23 mouse cellular contexts compared by ENCODE assay signal in the genomic region with DNA sequence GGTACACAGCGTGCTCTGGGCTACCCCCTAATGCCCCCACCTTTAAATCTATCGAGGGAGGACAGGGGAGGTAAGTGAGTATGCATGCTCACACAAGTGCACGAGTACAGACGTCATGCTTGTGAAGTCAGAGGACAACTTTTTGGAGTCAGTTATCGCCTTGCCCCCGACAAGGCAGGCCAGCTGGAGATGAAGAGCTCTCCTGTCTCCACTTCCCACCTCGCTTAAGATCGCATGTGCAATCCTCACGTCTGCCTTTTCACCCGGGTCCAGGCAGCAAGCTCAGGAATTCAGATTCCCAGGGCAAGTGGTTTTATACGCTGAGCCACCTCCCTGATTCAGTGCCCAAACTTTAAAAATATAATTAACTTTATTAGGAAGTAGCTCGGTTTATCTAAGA. TPM values are rescaled to one million over a fixed set of nuclear protein-coding genes. Genes with fewer than 3 reads are reported as not detected.
DNase-seq lines count a peak whose midpoint lies in the region; ATAC-seq and TF ChIP-seq lines count a peak whose summit lies in the region.
"Had no signal": no experiment of that assay in that cellular context is flagged by ENCODE, and none has a peak within 500 bp of the region (broad histone marks: within the 10 kb centered on the region; RNA-seq: fewer than 3 reads in every experiment).

No protein-coding gene starts in this region.

- WGBS in hindbrain, embryonic 13.5 days = 86% methylated on average over 12 of the region's 12 CpGs
- WGBS in hindbrain, embryonic 10.5 days = 84% methylated on average over 12 of the region's 12 CpGs
- 90% methylated on average over 12 of the region's 12 CpGs for WGBS in midbrain, embryonic 12.5 days
- WGBS in midbrain, embryonic 10.5 days = 92% methylated on average over 12 of the region's 12 CpGs

- no peak for ATAC-seq in hindbrain, embryonic 13.5 days (ENCODE audit: low FRiP score)
- ATAC-seq in midbrain, embryonic 12.5 days (ENCODE audit: low FRiP score, low read depth) = no peak
- no peak for ATAC-seq in CD4-positive, CD25-positive, alpha-beta regulatory T cell, adult 4 months
- ATAC-seq: forebrain, embryonic 14.5 days; forebrain, postnatal 0 days; hindbrain, embryonic 16.5 days; intestine, embryonic 15.5 days had no signal

- peaks cover 16% of the 10 kb centered on the region for H3K4me1 ChIP-seq in hindbrain, embryonic 13.5 days (replicated peaks)
- peaks cover 5% of the 10 kb centered on the region for H3K4me1 ChIP-seq in hindbrain, embryonic 10.5 days (replicated peaks)
- H3K4me1 ChIP-seq in midbrain, embryonic 12.5 days = peaks cover 10% of the 10 kb centered on the region; the same call in 1 of the 2 replicates
- peaks cover 6% of the 10 kb centered on the region for H3K4me1 ChIP-seq in midbrain, embryonic 10.5 days
- H3K4me1 ChIP-seq in E14TG2a.4 (replicated peaks; ENCODE audit: low read depth, low read length) = peaks cover 91% of the 10 kb centered on the region
- H3K4me1 ChIP-seq in ES-E14 (ENCODE audit: control insufficient read depth in 2 of 2, insufficient read depth in 2 of 2, low read length in 2 of 2, poor library complexity in 1 of 2) = peaks cover 2 to 23% of the 10 kb centered on the region in 2 experiments
- H3K4me1 ChIP-seq: embryonic facial prominence, embryonic 12.5 days; embryonic facial prominence, embryonic 15.5 days; intestine, embryonic 15.5 days had no signal

- H3K27me3 ChIP-seq in hindbrain, embryonic 13.5 days = no peaks in the 10 kb centered on the region
- H3K27me3 ChIP-seq in hindbrain, embryonic 10.5 days (ENCODE audit: insufficient read depth, poor library complexity, severe bottlenecking) = no peaks in the 10 kb centered on the region
- H3K27me3 ChIP-seq in midbrain, embryonic 12.5 days = no peaks in the 10 kb centered on the region
- no peaks in the 10 kb centered on the region for H3K27me3 ChIP-seq in midbrain, embryonic 10.5 days (ENCODE audit: low read depth, poor library complexity, severe bottlenecking)
- H3K27me3 ChIP-seq in E14TG2a.4 (ENCODE audit: insufficient read depth, low read length) = no peaks in the 10 kb centered on the region
- H3K27me3 ChIP-seq: embryonic facial prominence, embryonic 12.5 days; embryonic facial prominence, embryonic 15.5 days; heart, embryonic 12.5 days; hindbrain, embryonic 12.5 days; intestine, embryonic 15.5 days had no signal

- 0 out of 2 replicates have a peak overlapping the region, but pooled peaks have one; percentile 46 for H3K9ac ChIP-seq in hindbrain, embryonic 13.5 days
- no peak overlapping the region for H3K9ac ChIP-seq in midbrain, embryonic 12.5 days (replicated peaks)
- peak overlapping the region; percentile 45 for H3K9ac ChIP-seq in ES-E14 (ENCODE audit: insufficient read depth, low read depth, low read length, poor library complexity, severe bottlenecking)
- H3K9ac ChIP-seq: embryonic facial prominence, embryonic 12.5 days; embryonic facial prominence, embryonic 15.5 days; forebrain, postnatal 0 days; heart, embryonic 12.5 days; hindbrain, embryonic 12.5 days; intestine, embryonic 15.5 days had no signal

- TF ChIP-seq CTCF in E14TG2a.4 (conservative IDR thresholded peaks at IDR 0.05; ENCODE audit: low read length) = no peak

- no peak overlapping the region for H3K4me2 ChIP-seq in hindbrain, embryonic 13.5 days
- H3K4me2 ChIP-seq in midbrain, embryonic 12.5 days (replicated peaks) = no peak overlapping the region
- H3K4me2 ChIP-seq: embryonic facial prominence, embryonic 12.5 days; embryonic facial prominence, embryonic 15.5 days; heart, embryonic 12.5 days; hindbrain, embryonic 12.5 days; intestine, embryonic 15.5 days had no signal

- H3K9me3 ChIP-seq in hindbrain, embryonic 13.5 days = no peaks in the 10 kb centered on the region
- no peaks in the 10 kb centered on the region for H3K9me3 ChIP-seq in hindbrain, embryonic 10.5 days
- no peaks in the 10 kb centered on the region for H3K9me3 ChIP-seq in midbrain, embryonic 12.5 days
- no peaks in the 10 kb centered on the region for H3K9me3 ChIP-seq in midbrain, embryonic 10.5 days (replicated peaks)
- H3K9me3 ChIP-seq in E14TG2a.4 (ENCODE audit: low read length) (no peaks in the 10 kb centered on the region), ES-E14 (ENCODE audit: control insufficient read depth, insufficient read depth, low read depth, low read length) (no peaks in the 10 kb centered on the region)
- H3K9me3 ChIP-seq: embryonic facial prominence, embryonic 12.5 days; embryonic facial prominence, embryonic 15.5 days; heart, embryonic 12.5 days; hindbrain, embryonic 12.5 days; intestine, embryonic 15.5 days had no signal

- no peak overlapping the region for H3K4me3 ChIP-seq in hindbrain, embryonic 13.5 days
- no peak overlapping the region for H3K4me3 ChIP-seq in hindbrain, embryonic 10.5 days
- H3K4me3 ChIP-seq in midbrain, embryonic 12.5 days = no peak overlapping the region
- no peak overlapping the region for H3K4me3 ChIP-seq in midbrain, embryonic 10.5 days
- peak overlapping the region; percentile 79 for H3K4me3 ChIP-seq in E14TG2a.4 (replicated peaks; ENCODE audit: low read length)
- H3K4me3 ChIP-seq in ES-E14 (ENCODE audit: insufficient read depth in 1 of 2, low read depth in 1 of 2, low read length in 2 of 2, poor library complexity in 1 of 2, severe bottlenecking in 1 of 2) = peak overlapping the region; percentile 48 to 68
- H3K4me3 ChIP-seq: embryonic facial prominence, embryonic 12.5 days; embryonic facial prominence, embryonic 15.5 days; gastrocnemius, adult 2 months; heart, embryonic 12.5 days; hindbrain, embryonic 12.5 days; intestine, embryonic 15.5 days had no signal

- H3K36me3 ChIP-seq in hindbrain, embryonic 13.5 days = no peaks in the 10 kb centered on the region
- H3K36me3 ChIP-seq in hindbrain, embryonic 10.5 days = no peaks in the 10 kb centered on the region
- H3K36me3 ChIP-seq in midbrain, embryonic 12.5 days = no peaks in the 10 kb centered on the region
- no peaks in the 10 kb centered on the region for H3K36me3 ChIP-seq in midbrain, embryonic 10.5 days
- H3K36me3 ChIP-seq in E14TG2a.4 (ENCODE audit: insufficient read depth, low read length) (peaks cover 30% of the 10 kb centered on the region; the same call in 1 of the 2 replicates), ES-E14 (ENCODE audit: control insufficient read depth, insufficient read depth, low read length, poor library complexity, severe bottlenecking) (peaks cover 2% of the 10 kb centered on the region; the same call in 1 of the 2 replicates)
- H3K36me3 ChIP-seq: embryonic facial prominence, embryonic 15.5 days; hindbrain, embryonic 12.5 days; intestine, embryonic 15.5 days had no signal

- H3K27ac ChIP-seq in hindbrain, embryonic 13.5 days = peak overlapping the region; percentile 52
- H3K27ac ChIP-seq in hindbrain, embryonic 10.5 days = no peak overlapping the region
- H3K27ac ChIP-seq in midbrain, embryonic 12.5 days (replicated peaks) = 0 out of 2 replicates have a peak overlapping the region, but pooled peaks have one; percentile 25
- no peak overlapping the region for H3K27ac ChIP-seq in midbrain, embryonic 10.5 days (replicated peaks)
- peak overlapping the region; percentile 50; the same call in 1 of the 2 replicates for H3K27ac ChIP-seq in ES-E14 (ENCODE audit: insufficient read depth, low read depth, low read length, poor library complexity, severe bottlenecking)
- H3K27ac ChIP-seq: embryonic facial prominence, embryonic 12.5 days; embryonic facial prominence, embryonic 15.5 days; gastrocnemius, adult 2 months; hindbrain, embryonic 12.5 days; intestine, embryonic 15.5 days had no signal

- in situ Hi-C loops in ES-E14 (cut with MboI; ENCODE audit: low sequenced_read_pairs in 2 of 2, unreplicated experiment in 2 of 2) = no loop called here

- no peak for DNase-seq in hindbrain, embryonic 10.5 days (ENCODE audit: low spot score)
- DNase-seq in midbrain, embryonic 10.5 days (ENCODE audit: low spot score) = no peak
- no peak for DNase-seq in ES-E14 (ENCODE audit: low read depth, low spot score)
- DNase-seq in right cerebral cortex, postnatal 10 days (ENCODE audit: low spot score in 2 of 2) = no peak
- DNase-seq: adrenal gland, postnatal 10 days; adrenal gland, postnatal 36 days; B cell, adult 2 months; forebrain, postnatal 0 days; gastrocnemius, adult 2 months; gastrocnemius, postnatal 14 days; heart, postnatal 14 days; heart, postnatal 4 days had no signal

TF ChIP-seq in ES-E14, 5 proteins besides CTCF, POLR2A, EP300 and RAD21:
- TF ChIP-seq ZC3H11A (IDR thresholded peaks at IDR 0.05; ENCODE audit: borderline replicate concordance, low read depth, low read length) (no peak), CHD2 (IDR thresholded peaks at IDR 0.05; ENCODE audit: low read depth, low read length) (no peak), ZNF384 (IDR thresholded peaks at IDR 0.05; ENCODE audit: low read depth, low read length) (no peak), MAFK (IDR thresholded peaks at IDR 0.05; ENCODE audit: insufficient read depth, low read depth, low read length) (no peak), HCFC1 (IDR thresholded peaks at IDR 0.05; ENCODE audit: borderline replicate concordance, insufficient read depth, low read length) (no peak)

RNA-seq across cellular contexts. Expression of a gene that starts 13.0 kb away (rescaled TPM):
- polyA plus RNA-seq in hindbrain, embryonic 13.5 days (2015; fragmentation: Nextera tagmentation; extraction: Ambion mirVana) = 5.9 and 7.8 TPM in 2 replicates
- polyA plus RNA-seq in hindbrain, embryonic 10.5 days (2016; fragmentation: Nextera tagmentation; extraction: Ambion mirVana) = 3.8 and 4.2 TPM in 2 replicates
- 7.8 and 7.9 TPM in 2 replicates for polyA plus RNA-seq in midbrain, embryonic 12.5 days (2016; fragmentation: Nextera tagmentation; extraction: Ambion mirVana)
- polyA plus RNA-seq in midbrain, embryonic 10.5 days (2016; fragmentation: Nextera tagmentation; extraction: Ambion mirVana) = 3.1 and 4.4 TPM in 2 replicates
- total RNA-seq in ES-E14 (2012; rRNA removed) = 20.2 and 27.1 TPM in 2 replicates
- 10 to 100 TPM; 10.8 to 11.9 TPM for polyA plus RNA-seq in CD4-positive, CD25-positive, alpha-beta regulatory T cell, adult 4 months (2017; shearing (Covaris generic))

RNA-seq across cellular contexts. Expression of a gene that starts 45.2 kb away (rescaled TPM):
- 58.7 and 63.7 TPM in 2 replicates for polyA plus RNA-seq in hindbrain, embryonic 13.5 days (2015; fragmentation: Nextera tagmentation; extraction: Ambion mirVana)
- polyA plus RNA-seq in hindbrain, embryonic 10.5 days (2016; fragmentation: Nextera tagmentation; extraction: Ambion mirVana) = 55.1 and 80.2 TPM in 2 replicates
- 68.4 and 75.1 TPM in 2 replicates for polyA plus RNA-seq in midbrain, embryonic 12.5 days (2016; fragmentation: Nextera tagmentation; extraction: Ambion mirVana)
- polyA plus RNA-seq in midbrain, embryonic 10.5 days (2016; fragmentation: Nextera tagmentation; extraction: Ambion mirVana) = 55.9 and 57.7 TPM in 2 replicates
- 20.5 and 30.0 TPM in 2 replicates for total RNA-seq in ES-E14 (2012; rRNA removed)
- polyA plus RNA-seq in CD4-positive, CD25-positive, alpha-beta regulatory T cell, adult 4 months (2017; shearing (Covaris generic)) = 1 to 10 TPM; 8.4 to 9.1 TPM

Comparison
In these comparisons a context has a peak if more than half of its experiments do, and no peak if none do; other contexts are left out.
1. H3K27ac ChIP-seq: peak in hindbrain, embryonic 13.5 days (single experiment), midbrain, embryonic 12.5 days (single experiment) and ES-E14 (single experiment); none in hindbrain, embryonic 10.5 days (single experiment) and midbrain, embryonic 10.5 days (single experiment).
2. H3K4me3 ChIP-seq: peak in E14TG2a.4 (single experiment) and ES-E14 (2 of 2); none in hindbrain, embryonic 13.5 days (single experiment), hindbrain, embryonic 10.5 days (single experiment), midbrain, embryonic 12.5 days (single experiment) and midbrain, embryonic 10.5 days (single experiment).